Mouse (Mus musculus): ENCODE data around the gene Olfr651. TPM values are rescaled to one million over a fixed set of nuclear protein-coding genes. Genes with fewer than 3 reads are reported as not detected.
A peak's percentile ranks its signal among the peaks of the same experiment; 100 is the strongest.
"Not testable (repeated sequence)": the region's sequence is repeated elsewhere in the genome, so short reads cannot be mapped to it uniquely, and the experiment has no call there.

Gene Olfr651
- total RNA-seq (2021), result not detected
- long read RNA-seq, experiment 1, result 0 reads
- long read RNA-seq, experiment 2, result 0 reads

DNA sequence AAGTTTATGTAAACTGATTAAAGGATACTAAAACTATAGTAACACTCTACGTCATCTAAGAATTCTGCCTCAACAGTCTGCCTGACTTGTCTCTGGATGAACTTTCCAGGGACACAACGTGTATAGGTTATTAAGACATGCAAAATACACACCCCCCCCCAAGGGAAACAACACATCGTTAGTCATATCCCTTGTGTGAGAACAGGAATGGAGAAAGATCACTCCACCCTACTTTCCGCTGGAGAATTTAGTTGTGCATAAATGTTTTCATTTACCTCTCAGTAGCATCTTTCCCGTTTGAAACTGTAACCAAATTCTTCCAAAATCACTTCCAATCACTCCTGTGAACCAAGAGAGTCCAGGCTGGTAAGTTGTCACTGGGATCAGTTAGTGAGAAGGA is at the start of gene Olfr651:
TSS of gene Olfr651 (plus strand) at position 301 of the 400 bp plus-strand sequence.
- DNase-seq, result no peak

DNA sequence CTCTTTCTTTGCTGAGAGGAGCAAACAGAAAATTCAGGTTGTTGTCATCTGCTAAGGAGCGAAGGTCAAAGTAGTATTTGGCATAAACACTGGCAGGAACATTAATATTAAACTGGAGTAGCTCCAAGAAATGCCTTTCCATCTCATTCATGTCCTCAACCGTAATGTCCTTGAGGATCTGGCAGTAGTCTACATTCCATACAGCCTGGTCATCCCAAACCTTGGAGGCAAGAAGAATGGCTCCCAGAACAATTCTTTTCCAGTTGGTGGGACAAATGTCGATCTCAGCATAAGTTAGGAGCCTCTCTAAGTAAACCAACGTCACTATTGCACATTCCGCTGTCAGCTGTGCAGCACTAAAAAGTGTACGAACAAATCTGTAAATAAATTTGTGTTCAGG is 48.7 kb upstream of the Olfr651 start:
- DNase-seq, result not testable (repeated sequence)

DNA sequence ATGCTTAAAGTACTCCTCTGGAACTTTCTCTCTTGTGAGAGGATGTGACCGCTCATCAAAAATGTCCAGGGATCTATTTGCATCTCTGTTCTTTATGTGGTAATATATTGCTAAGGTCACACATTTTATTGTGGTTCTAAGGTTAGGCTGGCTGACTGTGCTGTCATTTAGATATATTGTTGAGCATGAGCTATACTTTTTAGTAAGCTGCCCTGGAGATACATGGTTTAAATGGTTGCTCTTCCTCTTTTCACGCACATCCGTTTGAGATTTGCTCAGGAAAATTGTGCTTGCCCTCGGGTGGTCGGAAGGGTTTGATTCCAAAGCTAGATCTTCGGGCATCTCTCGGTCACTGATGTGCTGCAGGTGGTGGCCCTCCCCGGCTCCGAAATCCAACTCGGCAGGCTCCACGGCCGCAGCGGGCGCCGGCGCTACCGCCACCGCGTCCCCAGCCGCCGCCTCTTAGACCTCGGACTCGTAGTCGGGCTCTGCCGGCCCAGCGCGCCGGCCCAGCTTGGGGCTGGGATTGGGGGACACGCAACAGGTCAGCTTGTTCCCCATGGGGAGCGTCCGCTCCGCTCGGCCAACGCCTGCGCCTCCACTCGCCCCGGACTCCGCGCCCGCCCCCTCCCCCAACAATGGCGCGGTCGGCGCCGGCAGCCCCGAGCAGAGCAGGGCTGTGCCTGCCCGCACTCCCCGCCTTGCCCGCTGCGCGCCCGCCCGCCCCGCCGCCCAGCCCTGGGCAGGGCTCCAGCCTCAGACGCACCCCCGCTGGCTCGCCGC is 48.2 kb upstream of the Olfr651 start:
- peak; percentile 8 to 9 for DNase-seq

DNA sequence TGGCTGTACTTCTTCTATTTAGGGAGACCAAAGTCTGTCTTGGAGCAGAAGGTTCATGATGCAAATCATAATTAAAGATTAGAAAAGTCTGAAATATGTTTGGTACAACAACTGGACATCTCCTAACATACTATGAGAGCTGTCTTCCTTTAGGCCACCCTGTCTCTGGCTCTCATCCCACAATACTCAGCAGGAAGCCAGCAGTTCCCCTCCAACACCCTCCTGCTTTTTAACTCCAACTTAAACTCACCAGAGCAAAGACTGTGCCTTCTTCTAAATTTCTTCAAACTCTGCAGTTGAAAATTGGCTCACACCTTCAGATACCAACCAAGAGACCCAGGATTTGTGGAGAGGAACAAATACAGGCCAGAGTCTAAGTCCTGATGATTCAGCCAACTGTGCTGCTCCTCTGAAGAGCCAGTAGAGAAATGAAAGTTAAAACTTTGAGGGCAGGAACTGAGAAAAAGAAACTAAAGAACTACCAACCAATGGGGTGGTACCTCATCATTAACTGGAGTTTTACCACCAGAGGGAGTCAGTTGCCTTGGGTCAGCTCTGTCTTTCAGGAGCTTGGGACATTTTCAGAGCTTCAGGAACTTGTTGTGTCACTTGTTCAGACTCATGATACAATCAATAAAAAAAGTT is 42.4 kb upstream of the Olfr651 start, which contains the start of gene Trim30d:
TSS of gene Trim30d (minus strand) at position 429 of the 645 bp plus-strand sequence.
- DNase-seq, result peak; percentile 15 to 23

DNA sequence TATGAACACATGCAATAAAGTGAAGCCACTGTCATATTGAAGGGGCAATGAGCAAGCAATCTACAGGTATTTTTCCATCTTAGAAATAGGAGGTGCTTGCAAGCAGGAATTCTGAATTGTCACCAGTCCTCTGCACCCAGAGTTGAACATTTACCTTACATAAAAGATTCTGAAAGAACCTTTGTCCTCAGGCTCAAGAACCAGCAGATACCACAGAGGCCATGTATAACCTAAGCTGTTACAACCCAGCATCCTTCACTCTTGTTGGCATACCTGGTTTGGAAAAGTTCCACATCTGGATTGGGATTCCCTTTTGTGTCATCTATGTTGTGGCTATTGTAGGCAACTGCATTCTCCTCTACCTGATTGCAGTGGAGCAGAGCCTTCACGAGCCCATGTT is 2.8 kb downstream of the Olfr651 start:
- DNase-seq, result no peak

DNA sequence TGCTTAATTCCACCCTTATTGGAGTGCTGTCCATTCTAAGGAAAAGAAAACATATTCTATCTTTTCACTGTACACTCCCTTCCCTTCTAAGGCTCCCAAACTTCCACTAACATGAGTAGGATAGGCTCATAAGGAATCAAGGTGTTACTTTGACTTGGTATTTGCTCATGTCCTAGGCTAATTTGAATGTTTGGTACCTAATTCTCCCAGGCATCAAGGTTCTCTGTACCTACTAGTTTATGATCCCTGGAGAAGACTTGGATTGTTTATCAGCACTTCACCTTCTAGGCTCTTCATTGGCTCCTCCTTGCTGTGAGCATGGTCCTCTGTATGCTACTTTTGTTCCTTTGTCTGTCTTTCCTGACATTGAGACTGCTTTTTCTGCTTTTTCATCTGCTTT is 10.7 kb downstream of the Olfr651 start, which contains the start of gene Olfr652:
TSS of gene Olfr652 (plus strand) at position 301 of the 400 bp plus-strand sequence.
- no peak for DNase-seq

DNA sequence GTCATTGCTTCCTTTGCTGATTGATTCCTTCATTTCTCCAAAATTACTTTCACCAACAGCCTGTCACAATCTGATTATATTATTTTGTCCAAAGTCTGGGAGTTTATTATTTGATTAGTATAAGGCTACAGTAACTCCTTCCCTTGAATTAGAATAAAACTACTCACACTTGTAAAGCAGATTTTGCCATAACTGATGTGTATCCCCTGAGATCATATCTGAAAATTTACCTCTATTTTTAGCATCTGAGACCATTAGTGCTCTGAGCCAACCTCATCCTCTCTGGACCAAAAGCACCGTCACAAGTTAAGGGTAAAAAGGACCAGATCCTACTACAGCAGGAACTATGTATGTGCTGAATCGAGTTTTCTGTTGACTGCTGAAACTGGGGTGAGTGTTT is 27.1 kb downstream of the Olfr651 start, which contains the start of gene Olfr653:
TSS of gene Olfr653 (plus strand) at position 301 of the 400 bp plus-strand sequence.
- no peak for DNase-seq

DNA sequence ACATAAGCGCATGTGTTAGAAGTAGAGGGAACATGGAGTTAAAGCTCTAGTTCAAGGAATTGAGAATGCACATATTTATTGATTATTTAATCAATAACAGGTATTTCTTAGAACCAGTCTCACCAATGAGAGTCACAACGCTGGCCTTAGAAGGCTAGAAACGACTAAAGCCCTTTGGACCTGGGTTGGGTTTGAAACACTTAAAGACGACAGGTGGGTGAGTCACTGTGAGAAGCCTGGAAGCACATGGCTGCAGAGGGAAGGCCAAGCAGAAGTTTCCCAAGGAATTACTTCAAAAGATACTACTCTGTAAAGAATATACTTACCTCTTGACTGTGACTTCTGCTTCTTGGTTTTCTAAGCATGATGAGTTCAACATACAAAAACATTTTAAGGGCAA is 30.9 kb downstream of the Olfr651 start:
- DNase-seq, result no peak

DNA sequence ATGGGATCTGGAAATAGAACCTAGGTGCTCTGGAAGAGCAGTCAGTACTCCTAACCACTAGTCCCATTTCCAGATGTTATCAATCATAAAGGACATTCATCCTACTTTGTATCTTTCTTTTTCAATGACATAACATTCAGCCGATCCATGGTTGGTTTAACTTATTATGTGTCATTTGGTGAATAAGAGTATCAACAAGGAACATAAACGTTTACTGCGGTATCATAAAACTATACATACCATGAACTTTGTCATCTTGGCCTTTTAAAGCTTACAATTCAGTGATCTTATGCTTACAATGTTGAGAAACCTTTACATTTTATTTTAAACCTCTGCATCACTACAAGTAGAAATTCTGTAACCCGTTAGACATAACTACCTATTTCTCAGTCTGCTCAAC is 31.5 kb downstream of the Olfr651 start:
- DNase-seq, result no peak

DNA sequence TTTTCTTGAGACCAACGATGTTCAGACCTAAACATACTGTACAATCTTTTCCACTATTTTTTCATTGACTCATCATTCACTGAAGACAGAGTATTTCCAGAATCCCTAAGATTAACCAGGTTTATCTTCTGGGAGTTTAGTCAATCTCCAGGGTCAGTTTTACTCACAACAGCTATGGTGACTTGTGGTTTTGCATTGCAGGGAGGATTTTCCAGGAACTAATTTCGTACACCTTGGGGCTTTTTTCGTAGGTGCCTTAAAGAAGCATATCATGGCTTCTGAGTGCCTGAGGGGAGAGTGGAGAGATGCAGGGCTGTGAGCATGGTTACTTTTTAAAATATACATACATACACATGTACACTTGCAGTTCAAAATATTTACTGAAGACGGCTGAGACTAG is 36.8 kb downstream of the Olfr651 start, which contains the start of gene Olfr654:
TSS of gene Olfr654 (plus strand) at position 301 of the 400 bp plus-strand sequence.
- no peak for DNase-seq

DNA sequence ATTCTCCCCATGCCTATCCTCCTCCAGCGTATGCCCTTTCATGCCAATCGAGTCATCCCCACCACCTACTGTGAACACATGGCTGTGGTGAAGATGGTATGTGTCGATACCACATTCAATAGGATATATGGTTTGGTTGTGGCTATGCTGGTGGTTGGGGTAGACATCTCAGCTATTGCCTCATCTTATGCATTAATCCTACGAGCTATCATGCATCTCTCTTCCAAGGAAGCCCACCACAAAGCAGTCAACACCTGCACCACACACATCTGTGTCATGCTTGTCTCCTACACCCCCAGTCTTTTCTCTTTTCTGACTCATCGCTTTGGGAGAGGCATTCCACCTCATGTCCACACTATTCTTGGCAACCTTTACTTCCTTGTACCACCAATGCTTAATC is 38.3 kb downstream of the Olfr651 start:
- no peak for DNase-seq

DNA sequence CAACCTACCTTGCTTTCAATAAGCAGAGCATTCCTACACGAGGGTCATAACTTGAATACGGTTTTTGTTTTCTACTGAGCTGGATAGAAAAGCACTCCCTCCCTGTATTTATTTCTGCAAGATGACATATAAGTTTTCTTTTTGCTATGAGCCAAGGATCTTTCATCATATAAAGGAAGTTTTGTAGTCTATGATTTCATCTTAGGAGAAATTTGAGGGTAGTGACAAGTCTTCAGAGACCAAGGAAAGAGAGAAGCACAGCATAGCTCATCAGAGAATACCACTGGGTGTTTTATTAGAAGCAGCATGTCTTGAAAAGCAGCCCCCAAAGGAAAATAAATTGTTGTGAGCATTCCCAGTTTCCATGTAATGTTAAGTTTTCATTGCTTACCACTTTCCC is 51.7 kb downstream of the Olfr651 start, which contains the start of gene Olfr655:
TSS of gene Olfr655 (minus strand) at position 101 of the 400 bp plus-strand sequence.
- DNase-seq, result no peak

DNA sequence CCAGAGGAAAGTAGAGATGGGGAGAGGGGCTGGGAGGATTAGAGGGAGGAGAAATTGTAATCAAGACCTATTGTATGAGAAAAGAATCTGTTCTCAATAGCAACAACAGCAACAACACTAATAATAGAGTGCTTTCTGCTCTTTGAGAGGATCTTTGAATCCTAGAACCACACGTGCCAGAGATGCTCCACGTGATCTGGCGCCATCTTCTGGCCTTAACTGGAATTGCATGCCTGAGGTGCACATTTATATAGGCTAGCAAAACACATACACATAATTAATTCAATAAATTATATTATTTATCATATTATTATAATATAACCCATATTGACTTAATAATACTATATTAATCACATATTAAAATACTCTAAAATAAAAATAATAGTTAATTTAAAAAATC is 53.2 kb downstream of the Olfr651 start:
- DNase-seq, result peak; percentile 11 to 29

Other genes starting within 250 kb of the Olfr651 start
- 1 to 10 TPM; 5.9 to 7.0 TPM for gene Trim12a, start 234.7 kb upstream of the Olfr651 start, total RNA-seq (2021)
- gene Trim34b, start 220.7 kb upstream of the Olfr651 start, total RNA-seq (2021), result under 1 TPM; 0.36 to 0.60 TPM
- 1 to 10 TPM; 4.1 to 4.9 TPM for gene Trim12c, start 196.8 kb upstream of the Olfr651 start, total RNA-seq (2021)
- gene Trim30b, start 180.2 kb upstream of the Olfr651 start, total RNA-seq (2021), result under 1 TPM in 1 of 2 experiments, not detected in 1; 0.21 TPM
- gene Trim30c, start 149.3 kb upstream of the Olfr651 start, total RNA-seq (2021), result under 1 TPM; 0.39 to 0.45 TPM
- 1 to 10 TPM; 4.3 to 4.9 TPM for gene Trim30a, start 84.9 kb upstream of the Olfr651 start, total RNA-seq (2021)
- under 1 TPM; 0.87 to 0.97 TPM for gene Trim30d, start 42.3 kb upstream of the Olfr651 start, total RNA-seq (2021)
- gene Olfr652, start 10.8 kb downstream of the Olfr651 start, total RNA-seq (2021), result not detected
- gene Olfr653, start 27.2 kb downstream of the Olfr651 start, total RNA-seq (2021), result not detected
- not detected for gene Olfr654, start 36.9 kb downstream of the Olfr651 start, total RNA-seq (2021)
- not detected for gene Olfr655, start 51.6 kb downstream of the Olfr651 start, total RNA-seq (2021)
- gene Olfr656, start 63.8 kb downstream of the Olfr651 start, total RNA-seq (2021), result not detected
- gene Olfr657, start 74.7 kb downstream of the Olfr651 start, total RNA-seq (2021), result not detected
- not detected for gene Olfr658, start 97.2 kb downstream of the Olfr651 start, total RNA-seq (2021)
- gene Olfr659, start 116.6 kb downstream of the Olfr651 start, total RNA-seq (2021), result not detected
- not detected for gene Olfr661, start 136.4 kb downstream of the Olfr651 start, total RNA-seq (2021)
- not detected for gene Usp17le, start 227.3 kb downstream of the Olfr651 start, total RNA-seq (2021)

All from heart, adult 18-20 months (tissue).